Mouse (Mus musculus) MEL (cell line): ENCODE results near the gene Rnf157. TPM values are rescaled to one million over a fixed set of nuclear protein-coding genes. Genes with fewer than 3 reads are reported as not detected.

Experiments
- DNase-seq: peaks from one replicate; pipeline ENCODE4 v3.0.0; 2011; ENCODE audit warnings: low read depth, low spot score
- H3K27ac ChIP-seq: 2 replicates; pipeline ENCODE4 v1.5.1; 2012; ENCODE audit warnings: low read depth, mild to moderate bottlenecking, control low read depth, low read length, moderate library complexity; ENCODE audit not compliant: control insufficient read depth
- H3K27me3 ChIP-seq, 2 experiments: fragments of 150-350 bp in 1 of 2; sonication (generic) in 1 of 2; 2 replicates each; pipeline ENCODE4 v1.6.1; 2012; ENCODE audit warnings: low read length in 2 of 2, mild to moderate bottlenecking in 2 of 2, improper control_type of control experiment in 1 of 2, moderate library complexity in 1 of 2; ENCODE audit not compliant: insufficient read depth in 2 of 2, control insufficient read depth in 1 of 2
- H3K36me3 ChIP-seq, 2 experiments: 2 replicates each; pipeline ENCODE4 v1.6.1; 2012 to 2014; ENCODE audit warnings: low read length in 2 of 2, improper control_type of control experiment in 1 of 2, inconsistent platforms in 1 of 2, mild to moderate bottlenecking in 1 of 2; ENCODE audit not compliant: insufficient read depth in 2 of 2, control insufficient read depth in 1 of 2
- H3K4me1 ChIP-seq, 2 experiments: fragments of 150-350 bp in 1 of 2; sonication (generic) in 1 of 2; 2 replicates each; pipeline ENCODE4 v1.6.1; 2012; ENCODE audit warnings: low read length in 2 of 2, improper control_type of control experiment in 1 of 2, mild to moderate bottlenecking in 1 of 2; ENCODE audit not compliant: insufficient read depth in 2 of 2, control insufficient read depth in 1 of 2
- H3K4me3 ChIP-seq, 2 experiments: fragments of 150-350 bp in 1 of 2; sonication (generic) in 1 of 2; 2 replicates each; pipeline ENCODE4 v1.5.1; 2012; ENCODE audit warnings: low read depth in 2 of 2, low read length in 2 of 2, mild to moderate bottlenecking in 2 of 2, moderate library complexity in 2 of 2, control low read depth in 1 of 2, improper control_type of control experiment in 1 of 2; ENCODE audit not compliant: control insufficient read depth in 1 of 2, insufficient read depth in 1 of 2
- H3K79me2 ChIP-seq: 2 replicates; pipeline ENCODE4 v1.6.1; 2012; ENCODE audit warnings: mild to moderate bottlenecking, low read length, moderate library complexity; ENCODE audit not compliant: control insufficient read depth, poor library complexity, insufficient read depth
- H3K9ac ChIP-seq: 2 replicates; pipeline ENCODE4 v1.6.1; 2012; ENCODE audit warnings: low read depth, mild to moderate bottlenecking, control low read depth, low read length, moderate library complexity; ENCODE audit not compliant: control insufficient read depth, poor library complexity, severe bottlenecking
- H3K9me3 ChIP-seq: fragments of 150-350 bp; sonication (generic); replicated peaks from 2 replicates; pipeline ENCODE4 v1.6.1; 2012; ENCODE audit warnings: mild to moderate bottlenecking, low read length, improper control_type of control experiment, moderate library complexity; ENCODE audit not compliant: insufficient read depth
- CTCF ChIP-seq, 3 experiments: IDR thresholded peaks in 2 of 3; conservative IDR thresholded peaks in 1 of 3; 2 replicates each; pipeline ENCODE4 v1.5.1; 2011 to 2012; ENCODE audit warnings: low read length in 3 of 3, low read depth in 2 of 3, mild to moderate bottlenecking in 2 of 3, improper control_type of control experiment in 1 of 3, inconsistent platforms in 1 of 3, mixed read lengths in 1 of 3, moderate library complexity in 1 of 3; ENCODE audit not compliant: control insufficient read depth in 1 of 3, insufficient read depth in 1 of 3, poor library complexity in 1 of 3, severe bottlenecking in 1 of 3
- ELF1 ChIP-seq: IDR thresholded peaks from 2 replicates; pipeline ENCODE4 v1.6.1; 2014; ENCODE audit warnings: low read depth, mild to moderate bottlenecking, inconsistent platforms, low read length, improper control_type of control experiment, moderate library complexity
- KAT2A ChIP-seq: conservative IDR thresholded peaks from 2 replicates; pipeline ENCODE4 v1.6.1; 2012; ENCODE audit warnings: low read depth, low read length, improper control_type of control experiment, inconsistent platforms
- MAFK ChIP-seq: IDR thresholded peaks from 2 replicates; pipeline ENCODE4 v1.6.1; 2011; ENCODE audit warnings: low read depth, mild to moderate bottlenecking, low read length, improper control_type of control experiment, borderline replicate concordance
- MXI1 ChIP-seq: IDR thresholded peaks from 2 replicates; pipeline ENCODE4 v1.6.1; 2011; ENCODE audit warnings: mild to moderate bottlenecking, low read depth, low read length, improper control_type of control experiment
- POLR2A ChIP-seq, 2 experiments: IDR thresholded peaks; 2 replicates each; pipeline ENCODE4 v1.6.1; 2011 to 2012; ENCODE audit warnings: low read length in 2 of 2, mild to moderate bottlenecking in 2 of 2, control low read depth in 1 of 2, improper control_type of control experiment in 1 of 2, low read depth in 1 of 2, moderate library complexity in 1 of 2; ENCODE audit not compliant: control insufficient read depth in 1 of 2, insufficient read depth in 1 of 2, poor library complexity in 1 of 2
- RCOR1 ChIP-seq: IDR thresholded peaks from 2 replicates; pipeline ENCODE4 v1.6.1; 2012; ENCODE audit warnings: low read depth, mild to moderate bottlenecking, inconsistent platforms, low read length, improper control_type of control experiment
- SIN3A ChIP-seq: IDR thresholded peaks from 2 replicates; pipeline ENCODE4 v1.6.1; 2012; ENCODE audit warnings: low read length, improper control_type of control experiment, inconsistent platforms
- USF2 ChIP-seq, 2 experiments: IDR thresholded peaks; 2 replicates each; pipeline ENCODE4 v1.6.1; 2011 to 2012; ENCODE audit warnings: improper control_type of control experiment in 2 of 2, low read length in 2 of 2, borderline replicate concordance in 1 of 2, inconsistent platforms in 1 of 2, low read depth in 1 of 2, mild to moderate bottlenecking in 1 of 2; ENCODE audit not compliant: insufficient read depth in 1 of 2
- ZC3H11A ChIP-seq: IDR thresholded peaks from 2 replicates; pipeline ENCODE4 v1.6.1; 2012; ENCODE audit warnings: low read depth, mild to moderate bottlenecking, inconsistent platforms, low read length, improper control_type of control experiment
- polyA plus RNA-seq, 2 experiments: library from polyadenylated mRNA; stranded (reverse) in 1 of 2; unstranded in 1 of 2; fragments of >175 nt in 1 of 2; fragments of >200 nt in 1 of 2; gene quantifications; 2 replicates each; pipeline versions ENCODE4 v1.2.1 to v1.2.4; 2012; ENCODE audit warnings: low replicate concordance in 2 of 2, low read depth in 1 of 2; ENCODE audit not compliant: insufficient read length in 2 of 2, insufficient read depth in 1 of 2, missing spikeins in 1 of 2
- total RNA-seq: library from RNA; depleted of rRNA; stranded (reverse); fragments of 300-350 nt; gene quantifications from 2 replicates; pipeline ENCODE4 v1.2.3, GENCODE M21; 2012

Rnf157 gene
- total and polyA plus RNA-seq, 3 experiments = 7.5 to 10.9 TPM; not detected in 1

DNA sequence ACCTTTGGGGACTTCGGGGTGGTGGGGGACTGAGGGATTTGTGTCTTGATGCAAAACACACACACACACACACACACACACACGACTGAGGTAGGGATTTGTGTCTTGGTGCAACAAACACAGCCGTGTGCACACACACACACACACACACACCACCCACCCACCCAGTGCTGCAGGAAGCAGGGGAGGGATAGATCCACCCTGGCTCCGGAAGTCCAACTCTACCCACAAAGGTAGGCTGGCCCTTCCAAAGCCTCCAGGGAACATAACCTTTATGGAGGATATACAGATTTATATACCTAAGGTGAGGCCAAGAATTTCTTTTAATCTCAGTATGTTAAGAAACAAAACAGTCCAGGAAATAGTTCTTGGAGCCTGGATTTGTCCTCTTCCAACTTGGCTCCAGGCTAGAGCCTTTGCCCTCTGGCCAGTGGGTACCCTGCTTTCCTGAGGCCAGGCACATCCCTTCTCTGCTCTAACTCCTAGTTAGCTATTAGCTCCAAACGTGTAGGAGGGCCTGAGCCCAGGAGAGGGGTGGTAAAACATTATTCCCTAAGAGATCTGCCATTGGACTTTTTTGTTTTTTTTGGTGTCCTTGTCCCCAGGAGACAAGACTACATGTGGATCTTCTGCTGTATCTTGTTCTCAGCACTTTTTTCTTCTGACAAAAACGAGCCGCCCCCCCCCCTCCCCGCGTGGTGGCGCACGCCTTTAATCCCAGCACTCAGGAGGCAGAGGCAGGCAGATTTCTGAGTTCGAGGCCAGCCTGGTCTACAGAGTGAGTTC lies 22.3 kb upstream of the Rnf157 start:
- Histone ChIP-seq H3K79me2 (peaks cover 10% of the 10 kb centered on the region), H3K9me3 (no peaks in the 10 kb centered on the region), H3K36me3 (peaks cover 0 to 39% of the 10 kb centered on the region in 2 experiments; a peak in 3 of 4 replicates), H3K27ac (peak overlapping the region; percentile 97), H3K9ac (peak overlapping the region; percentile 91), H3K4me3 (peak overlapping the region; percentile 81 to 93), H3K4me1 (peaks cover 17 to 44% of the 10 kb centered on the region in 2 experiments), H3K27me3 (no peaks in the 10 kb centered on the region)
- TF ChIP-seq MAFK (no peak), POLR2A (IDR thresholded peaks at IDR 0.05; ENCODE audit: control insufficient read depth in 1 of 2, insufficient read depth in 1 of 2, low read depth in 1 of 2, low read length in 2 of 2, poor library complexity in 1 of 2) (peak in 1 of 2 experiments; percentile 18; a peak in 1 of 4 replicates), CTCF (IDR thresholded peaks at IDR 0.05 in 2 of 3, conservative IDR thresholded peaks at IDR 0.05 in 1 of 3; ENCODE audit: control insufficient read depth in 1 of 3, insufficient read depth in 1 of 3, low read depth in 2 of 3, low read length in 3 of 3, poor library complexity in 1 of 3, severe bottlenecking in 1 of 3) (0 out of 6 replicates have a peak, but pooled peaks of 1 of the 3 experiments have one; percentile 1)
- DNase-seq = peak; percentile 49

DNA sequence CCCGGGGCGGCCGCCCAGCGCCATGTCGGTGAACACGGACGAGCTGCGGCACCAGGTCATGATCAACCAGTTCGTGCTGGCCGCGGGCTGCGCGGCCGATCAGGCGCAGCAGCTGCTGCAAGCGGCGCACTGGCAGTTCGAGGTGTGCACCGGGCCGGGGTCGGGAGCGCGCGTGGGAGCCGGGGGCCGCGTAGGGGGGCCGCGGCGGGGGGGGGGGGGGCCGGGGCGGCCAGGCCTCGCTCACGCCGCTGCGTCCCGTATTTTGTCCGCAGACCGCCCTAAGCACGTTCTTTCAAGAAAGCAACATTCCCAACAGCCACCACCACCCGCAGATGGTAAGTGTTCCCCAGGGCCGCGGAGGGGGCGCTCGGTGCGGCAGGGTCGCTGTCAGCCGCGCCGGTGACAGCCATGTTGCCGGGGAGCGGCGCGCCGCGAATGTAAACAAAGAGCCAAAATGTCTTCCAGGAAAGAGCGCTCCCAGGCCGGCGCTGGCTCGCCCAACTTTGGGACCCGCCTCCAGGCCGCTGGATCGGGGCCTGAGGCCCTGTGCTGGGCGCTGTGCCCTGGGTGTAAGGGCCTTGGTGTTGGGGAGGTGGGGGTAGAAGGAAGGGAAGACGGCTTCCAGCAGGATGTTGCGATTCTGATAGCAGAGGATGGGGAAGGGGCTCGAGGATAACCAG lies 21.6 kb upstream of the Rnf157 start:
- peaks cover 21 to 50% of the 10 kb centered on the region in 2 experiments for H3K4me1 ChIP-seq
- no peak for TF ChIP-seq ZC3H11A
- no peak for TF ChIP-seq KAT2A
- peak; percentile 66 for TF ChIP-seq MXI1
- peak; percentile 74; the same call in 1 of the 2 replicates for TF ChIP-seq SIN3A
- TF ChIP-seq POLR2A (IDR thresholded peaks at IDR 0.05; ENCODE audit: control insufficient read depth in 1 of 2, insufficient read depth in 1 of 2, low read depth in 1 of 2, low read length in 2 of 2, poor library complexity in 1 of 2) = peak in 1 of 2 experiments; percentile 77; a peak in 1 of 4 replicates
- TF ChIP-seq ELF1 = no peak
- TF ChIP-seq RCOR1 = no peak
- TF ChIP-seq USF2 (IDR thresholded peaks at IDR 0.05; ENCODE audit: borderline replicate concordance in 1 of 2, insufficient read depth in 1 of 2, low read depth in 1 of 2, low read length in 2 of 2) = no peak
- H3K36me3 ChIP-seq = peaks cover 0 to 46% of the 10 kb centered on the region in 2 experiments; a peak in 3 of 4 replicates
- peak overlapping the region; percentile 81 to 93 for H3K4me3 ChIP-seq
- H3K27ac ChIP-seq = peak overlapping the region; percentile 97
- H3K27me3 ChIP-seq = no peaks in the 10 kb centered on the region
- H3K9ac ChIP-seq = peak overlapping the region; percentile 91
- H3K9me3 ChIP-seq = no peaks in the 10 kb centered on the region
- peaks cover 10% of the 10 kb centered on the region for H3K79me2 ChIP-seq
- peak; percentile 67 for DNase-seq
